Mouse (Mus musculus): ENCODE results near the gene Ssu2. TPM values are rescaled to one million over a fixed set of nuclear protein-coding genes. Genes with fewer than 3 reads are reported as not detected.

Ssu2 gene
- polyA plus RNA-seq (2014; fragmentation: Nextera tagmentation; extraction: Ambion mirVana), result 0.90 and 0.99 TPM in 2 replicates

- Histone ChIP-seq H3K36me3 (ENCODE audit: control insufficient read depth, insufficient read depth, low read length) (no peaks in the 10 kb centered on the region), H3K4me1 (ENCODE audit: control insufficient read depth, insufficient read depth, low read length) (no peaks in the 10 kb centered on the region), H3K27ac (ENCODE audit: low read depth, low read length) (no peak within 1 kb of the TSS), H3K4me3 (ENCODE audit: low read depth, low read length) (no peak within 1 kb of the TSS), H3K9me3 (ENCODE audit: control insufficient read depth, low read length) (no peaks in the 10 kb centered on the region), H3K27me3 (ENCODE audit: control insufficient read depth, insufficient read depth, low read length) (no peaks in the 10 kb centered on the region), H3K9ac (ENCODE audit: low read length) (no peak within 1 kb of the TSS), H3K4me2 (ENCODE audit: low read depth) (no peak within 1 kb of the TSS)
- ATAC-seq (ENCODE audit: insufficient read depth, low FRiP score, low TSS enrichment) (no peak), DNase-seq (ENCODE audit: low spot score) (no peak)
- 84% methylated on average over 9 of the region's 9 CpGs for WGBS
Observed at GRCm38 (mm10) chr6:112387947-112388346, at the start of gene Ssu2. TSS of gene Ssu2 (minus strand) at chr6:112388023.

DNA sequence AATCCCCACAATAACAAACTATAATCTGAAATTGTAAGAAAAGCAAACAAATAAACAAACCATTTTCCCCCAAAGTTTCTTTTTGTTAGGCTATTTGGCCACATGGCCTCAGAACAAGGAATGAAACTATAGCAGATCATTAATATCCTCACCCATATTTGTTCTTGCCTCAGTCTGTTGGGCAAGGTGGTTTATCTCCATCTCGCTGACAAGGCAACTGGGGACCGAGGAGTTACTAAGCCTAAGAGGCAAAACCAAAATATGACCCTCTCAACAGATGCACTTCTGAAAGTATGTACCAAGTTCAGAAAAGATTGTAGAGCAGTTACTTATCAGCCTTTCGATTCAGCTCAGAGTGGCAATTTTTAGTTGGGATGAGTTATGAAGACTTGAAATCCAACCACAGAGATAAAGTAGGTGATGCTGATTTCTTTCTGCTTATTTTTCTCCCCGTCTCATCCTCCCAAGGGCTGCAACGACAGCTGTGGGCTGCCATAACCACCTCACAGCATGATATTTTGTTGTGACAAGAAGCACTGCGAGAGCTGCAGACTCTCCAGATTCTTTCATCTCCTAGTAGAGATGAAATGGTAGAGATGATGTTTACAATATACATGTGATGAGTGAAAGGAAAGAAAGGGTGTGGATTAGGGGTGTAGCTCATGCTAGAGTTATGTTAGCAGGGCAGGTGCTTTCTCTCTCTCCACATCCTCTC, 38.4 kb upstream of the Ssu2 start:
- no peak for ATAC-seq (ENCODE audit: insufficient read depth, low FRiP score, low TSS enrichment)
- H3K9ac ChIP-seq (ENCODE audit: low read length), result no peak overlapping the region
- H3K4me3 ChIP-seq (ENCODE audit: low read depth, low read length), result no peak overlapping the region
- 73% methylated on average over 6 of the region's 6 CpGs for WGBS
- H3K4me1 ChIP-seq (ENCODE audit: control insufficient read depth, insufficient read depth, low read length), result no peaks in the 10 kb centered on the region
- H3K27ac ChIP-seq (ENCODE audit: low read depth, low read length), result no peak overlapping the region
- no peaks in the 10 kb centered on the region for H3K36me3 ChIP-seq (ENCODE audit: control insufficient read depth, insufficient read depth, low read length)
- no peak overlapping the region for H3K4me2 ChIP-seq (ENCODE audit: low read depth)
- H3K27me3 ChIP-seq (ENCODE audit: control insufficient read depth, insufficient read depth, low read length), result no peaks in the 10 kb centered on the region
- no peak for DNase-seq (ENCODE audit: low spot score)
- no peaks in the 10 kb centered on the region for H3K9me3 ChIP-seq (ENCODE audit: control insufficient read depth, low read length)

GRCm38 (mm10) chr6:112423746-112424501, 36.1 kb upstream of the Ssu2 start:
- DNase-seq (ENCODE audit: low spot score) (no peak), ATAC-seq (ENCODE audit: insufficient read depth, low FRiP score, low TSS enrichment) (no peak)
- no peak overlapping the region for H3K4me3 ChIP-seq (ENCODE audit: low read depth, low read length)
- 89% methylated on average over 8 of the region's 8 CpGs for WGBS
- no peaks in the 10 kb centered on the region for H3K27me3 ChIP-seq (ENCODE audit: control insufficient read depth, insufficient read depth, low read length)
- no peak overlapping the region for H3K9ac ChIP-seq (ENCODE audit: low read length)
- H3K9me3 ChIP-seq (ENCODE audit: control insufficient read depth, low read length), result no peaks in the 10 kb centered on the region
- no peak overlapping the region for H3K27ac ChIP-seq (ENCODE audit: low read depth, low read length)
- no peaks in the 10 kb centered on the region for H3K4me1 ChIP-seq (ENCODE audit: control insufficient read depth, insufficient read depth, low read length)
- no peak overlapping the region for H3K4me2 ChIP-seq (ENCODE audit: low read depth)
- no peaks in the 10 kb centered on the region for H3K36me3 ChIP-seq (ENCODE audit: control insufficient read depth, insufficient read depth, low read length)

DNA sequence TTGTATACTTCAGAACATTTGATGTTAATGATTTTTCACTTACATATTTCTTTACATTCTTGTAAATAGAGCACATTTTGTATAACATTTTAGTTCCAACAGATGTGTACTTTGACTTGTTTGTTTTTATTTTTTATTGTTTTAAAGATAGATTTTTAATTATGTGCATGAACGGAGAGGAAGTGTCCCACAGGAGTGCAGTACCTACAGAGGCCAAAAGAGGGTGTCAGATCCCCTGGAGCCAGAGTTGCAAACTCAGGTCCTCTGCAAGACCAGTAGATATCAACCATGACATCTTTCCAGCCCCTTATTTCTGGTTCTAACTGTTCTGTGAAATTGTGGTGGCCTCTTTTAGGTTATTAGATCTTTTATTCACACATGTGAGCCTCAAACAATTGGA, 33.1 kb upstream of the Ssu2 start:
- Histone ChIP-seq H3K9ac (ENCODE audit: low read length) (no peak overlapping the region), H3K9me3 (ENCODE audit: control insufficient read depth, low read length) (no peaks in the 10 kb centered on the region), H3K27ac (ENCODE audit: low read depth, low read length) (no peak overlapping the region), H3K4me1 (ENCODE audit: control insufficient read depth, insufficient read depth, low read length) (no peaks in the 10 kb centered on the region), H3K27me3 (ENCODE audit: control insufficient read depth, insufficient read depth, low read length) (no peaks in the 10 kb centered on the region), H3K4me3 (ENCODE audit: low read depth, low read length) (no peak overlapping the region), H3K36me3 (ENCODE audit: control insufficient read depth, insufficient read depth, low read length) (no peaks in the 10 kb centered on the region), H3K4me2 (ENCODE audit: low read depth) (no peak overlapping the region)
- DNase-seq (ENCODE audit: low spot score) (no peak), ATAC-seq (ENCODE audit: insufficient read depth, low FRiP score, low TSS enrichment) (no peak)
- WGBS, result 96% methylated on average over 1 of the region's 1 CpGs

GRCm38 (mm10) chr6:112419333-112419732, 31.5 kb upstream of the Ssu2 start:
- no peak overlapping the region for H3K27ac ChIP-seq (ENCODE audit: low read depth, low read length)
- DNase-seq (ENCODE audit: low spot score) (no peak), ATAC-seq (ENCODE audit: insufficient read depth, low FRiP score, low TSS enrichment) (no peak)
- no peaks in the 10 kb centered on the region for H3K9me3 ChIP-seq (ENCODE audit: control insufficient read depth, low read length)
- H3K4me3 ChIP-seq (ENCODE audit: low read depth, low read length), result no peak overlapping the region
- H3K9ac ChIP-seq (ENCODE audit: low read length), result no peak overlapping the region
- H3K4me2 ChIP-seq (ENCODE audit: low read depth), result no peak overlapping the region
- 86% methylated on average over 9 of the region's 9 CpGs for WGBS
- no peaks in the 10 kb centered on the region for H3K36me3 ChIP-seq (ENCODE audit: control insufficient read depth, insufficient read depth, low read length)
- no peaks in the 10 kb centered on the region for H3K27me3 ChIP-seq (ENCODE audit: control insufficient read depth, insufficient read depth, low read length)
- H3K4me1 ChIP-seq (ENCODE audit: control insufficient read depth, insufficient read depth, low read length), result no peaks in the 10 kb centered on the region

GRCm38 (mm10) chr6:112404111-112404510, 16.3 kb upstream of the Ssu2 start:
- Histone ChIP-seq H3K4me2 (ENCODE audit: low read depth) (no peak overlapping the region), H3K36me3 (ENCODE audit: control insufficient read depth, insufficient read depth, low read length) (no peaks in the 10 kb centered on the region), H3K27me3 (ENCODE audit: control insufficient read depth, insufficient read depth, low read length) (no peaks in the 10 kb centered on the region), H3K9me3 (ENCODE audit: control insufficient read depth, low read length) (no peaks in the 10 kb centered on the region), H3K27ac (ENCODE audit: low read depth, low read length) (no peak overlapping the region), H3K4me1 (ENCODE audit: control insufficient read depth, insufficient read depth, low read length) (no peaks in the 10 kb centered on the region), H3K9ac (ENCODE audit: low read length) (no peak overlapping the region), H3K4me3 (ENCODE audit: low read depth, low read length) (no peak overlapping the region)
- 83% methylated on average over 5 of the region's 5 CpGs for whole genome bisulfite sequencing
- DNase-seq (ENCODE audit: low spot score) (no peak), ATAC-seq (ENCODE audit: insufficient read depth, low FRiP score, low TSS enrichment) (no peak)

- no peak overlapping the region for H3K4me2 ChIP-seq (ENCODE audit: low read depth)
- 78% methylated on average over 12 of the region's 12 CpGs for WGBS
- no peaks in the 10 kb centered on the region for H3K36me3 ChIP-seq (ENCODE audit: control insufficient read depth, insufficient read depth, low read length)
- no peaks in the 10 kb centered on the region for H3K4me1 ChIP-seq (ENCODE audit: control insufficient read depth, insufficient read depth, low read length)
- no peak for ATAC-seq (ENCODE audit: insufficient read depth, low FRiP score, low TSS enrichment)
- DNase-seq (ENCODE audit: low spot score), result no peak
- no peak overlapping the region for H3K9ac ChIP-seq (ENCODE audit: low read length)
- H3K9me3 ChIP-seq (ENCODE audit: control insufficient read depth, low read length), result no peaks in the 10 kb centered on the region
- H3K27ac ChIP-seq (ENCODE audit: low read depth, low read length), result no peak overlapping the region
- no peak overlapping the region for H3K4me3 ChIP-seq (ENCODE audit: low read depth, low read length)
- H3K27me3 ChIP-seq (ENCODE audit: control insufficient read depth, insufficient read depth, low read length), result no peaks in the 10 kb centered on the region
Observed at GRCm38 (mm10) chr6:112401953-112402683, 14.3 kb upstream of the Ssu2 start.

DNA sequence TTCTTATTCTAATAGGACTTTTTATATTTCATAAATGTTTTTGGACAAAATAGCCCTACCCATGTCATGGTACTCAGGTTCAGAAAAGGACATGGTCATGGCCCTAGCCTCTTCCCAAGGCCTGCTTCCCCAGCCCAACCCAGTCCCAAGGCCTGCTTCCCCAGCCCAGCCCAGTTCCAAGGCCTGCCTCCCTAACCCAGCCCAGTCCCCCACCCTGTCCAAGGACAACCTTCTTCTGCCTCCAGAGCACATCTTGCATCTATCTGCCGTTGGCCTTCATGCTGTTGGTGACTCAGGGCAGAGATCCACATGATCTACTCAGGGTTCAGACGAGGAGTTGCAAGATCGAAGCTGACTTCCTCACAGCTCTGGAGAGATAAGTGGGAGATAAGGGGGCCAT, 9.5 kb upstream of the Ssu2 start:
- Histone ChIP-seq H3K9ac (ENCODE audit: low read length) (no peak overlapping the region), H3K4me3 (ENCODE audit: low read depth, low read length) (no peak overlapping the region), H3K36me3 (ENCODE audit: control insufficient read depth, insufficient read depth, low read length) (no peaks in the 10 kb centered on the region), H3K27ac (ENCODE audit: low read depth, low read length) (no peak overlapping the region), H3K4me1 (ENCODE audit: control insufficient read depth, insufficient read depth, low read length) (no peaks in the 10 kb centered on the region), H3K9me3 (ENCODE audit: control insufficient read depth, low read length) (no peaks in the 10 kb centered on the region), H3K27me3 (ENCODE audit: control insufficient read depth, insufficient read depth, low read length) (no peaks in the 10 kb centered on the region), H3K4me2 (ENCODE audit: low read depth) (no peak overlapping the region)
- no peak for ATAC-seq (ENCODE audit: insufficient read depth, low FRiP score, low TSS enrichment)
- DNase-seq (ENCODE audit: low spot score), result no peak
- 81% methylated on average over 3 of the region's 3 CpGs for WGBS
